Mouse (Mus musculus) ES-E14 (cell line): ENCODE measurements around the gene Iqcn.

Source experiments
- CHD2 ChIP-seq: IDR thresholded peaks from 2 replicates; pipeline ENCODE4 v1.6.1; 2014; ENCODE audit warnings: mild to moderate bottlenecking, low read depth, low read length, inconsistent platforms
- HCFC1 ChIP-seq: IDR thresholded peaks from 2 replicates; pipeline ENCODE4 v1.6.1; 2012; ENCODE audit warnings: low read length, inconsistent platforms, borderline replicate concordance; ENCODE audit not compliant: insufficient read depth
- MAFK ChIP-seq: IDR thresholded peaks from 2 replicates; pipeline ENCODE4 v1.6.1; 2014; ENCODE audit warnings: mild to moderate bottlenecking, low read depth, low read length, inconsistent platforms; ENCODE audit not compliant: insufficient read depth
- ZNF384 ChIP-seq: IDR thresholded peaks from 2 replicates; pipeline ENCODE4 v1.6.1; 2012; ENCODE audit warnings: low read depth, low read length, inconsistent platforms

DNA sequence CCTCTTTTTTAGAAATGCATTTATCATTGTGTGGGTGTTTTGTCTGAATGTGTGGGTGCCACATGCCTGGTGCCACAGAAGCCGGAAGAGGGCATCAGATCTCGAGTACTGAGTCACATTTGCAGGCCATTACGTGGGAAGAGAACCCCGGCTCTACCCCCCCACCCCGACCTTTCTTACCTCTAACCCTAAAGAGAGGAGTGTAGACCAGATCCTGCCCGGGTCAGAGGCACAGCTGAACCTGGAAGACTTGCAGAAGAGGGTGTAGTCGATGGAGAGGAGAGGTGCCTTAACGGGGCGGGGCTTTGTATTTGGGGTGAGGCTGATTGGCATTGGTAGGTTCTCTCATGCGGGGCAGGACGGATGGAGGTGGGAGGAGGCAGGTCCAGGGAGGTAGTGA lies 41.5 kb downstream of the Iqcn start:
- TF ChIP-seq HCFC1, result no peak
- TF ChIP-seq MAFK, result no peak
- TF ChIP-seq ZNF384, result no peak
- no peak for TF ChIP-seq CHD2
